Mouse (Mus musculus): ENCODE measurements around the gene Ldlrad3.

GRCm38 (mm10) chr2:102226274-102226673 lies 40.1 kb upstream of the Ldlrad3 start:
- TF ChIP-seq CTCF (IDR thresholded peaks at IDR 0.05; ENCODE audit: extremely low read depth, insufficient read length, insufficient replicate concordance, low read depth, low read length), result no peak
- TF ChIP-seq POLR2A (IDR thresholded peaks at IDR 0.05; ENCODE audit: low read depth, low read length), result no peak
